Comparison of ENCODE assay signal across 9 mouse cellular contexts in the genomic region with DNA sequence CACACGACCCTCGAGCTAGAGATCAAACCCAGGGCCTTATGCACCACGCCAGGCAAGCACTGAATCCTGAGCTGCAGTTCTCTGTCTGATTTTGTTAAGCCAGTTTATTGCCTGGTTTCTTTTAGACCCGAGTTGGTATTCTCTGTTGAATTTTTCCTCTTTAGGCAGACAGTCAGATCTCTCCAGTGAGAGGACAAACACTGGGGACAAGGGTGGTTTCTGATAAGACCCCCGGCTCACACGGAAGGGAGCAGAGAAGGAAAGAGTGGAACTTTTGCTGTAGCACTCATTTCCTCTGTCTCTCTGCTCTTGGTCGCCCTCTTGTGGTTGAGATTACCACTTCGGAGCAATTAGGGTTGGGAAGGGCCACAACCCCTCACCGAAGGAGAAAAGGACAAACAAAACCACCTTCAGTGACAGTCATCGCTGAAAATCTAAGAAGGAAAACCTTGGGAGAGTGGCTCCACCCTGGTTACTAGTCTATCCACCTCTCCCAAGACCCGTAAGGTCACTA. TPM values are rescaled to one million over a fixed set of nuclear protein-coding genes. Genes with fewer than 3 reads are reported as not detected.
DNase-seq lines count a peak whose midpoint lies in the region; ATAC-seq and TF ChIP-seq lines count a peak whose summit lies in the region.
"Had no signal": no experiment of that assay in that cellular context is flagged by ENCODE, and none has a peak within 500 bp of the region (broad histone marks: within the 10 kb centered on the region; RNA-seq: fewer than 3 reads in every experiment).

No protein-coding gene starts in this region.

- H3K9me3 ChIP-seq in forebrain, embryonic 14.5 days (replicated peaks; ENCODE audit: control insufficient read depth, low read length) = no peaks in the 10 kb centered on the region
- no peaks in the 10 kb centered on the region for H3K9me3 ChIP-seq in forebrain, embryonic 16.5 days (ENCODE audit: control insufficient read depth, low read length)

- no peak overlapping the region for H3K27ac ChIP-seq in forebrain, embryonic 14.5 days (ENCODE audit: low read depth, low read length)
- H3K27ac ChIP-seq in forebrain, embryonic 16.5 days (ENCODE audit: low read length) = no peak overlapping the region
- H3K27ac ChIP-seq in spleen, adult 2 months (ENCODE audit: insufficient read depth, low read length) = no peak overlapping the region

- no peak overlapping the region for H3K4me2 ChIP-seq in forebrain, embryonic 14.5 days (ENCODE audit: low read length)
- no peak overlapping the region for H3K4me2 ChIP-seq in forebrain, embryonic 16.5 days (ENCODE audit: low read length)

- no peaks in the 10 kb centered on the region for H3K4me1 ChIP-seq in forebrain, embryonic 14.5 days (ENCODE audit: control insufficient read depth, insufficient read depth, low read length)
- H3K4me1 ChIP-seq in forebrain, embryonic 16.5 days (replicated peaks; ENCODE audit: control insufficient read depth, insufficient read depth, low read length) = no peaks in the 10 kb centered on the region
- H3K4me1 ChIP-seq in spleen, adult 2 months (ENCODE audit: control insufficient read depth, insufficient read depth, insufficient read length) = no peaks in the 10 kb centered on the region

- peak; percentile 66 for DNase-seq in forebrain, embryonic 14.5 days (ENCODE audit: low spot score)
- peak; percentile 45 for DNase-seq in cerebellum, adult 8-10 months
- DNase-seq in heart, adult 18-20 months = peak; percentile 21 to 87
- DNase-seq in kidney, postnatal 4 days = peak; percentile 80 to 81
- peak; percentile 78 for DNase-seq in lung, postnatal 10 days
- DNase-seq in spleen, adult 2 months (ENCODE audit: low read depth in 1 of 2, low spot score in 2 of 2) = peak; percentile 7 to 48

- no peak overlapping the region for H3K9ac ChIP-seq in forebrain, embryonic 14.5 days (ENCODE audit: low read length)
- no peak overlapping the region for H3K9ac ChIP-seq in forebrain, embryonic 16.5 days (replicated peaks; ENCODE audit: low read depth, low read length)

- H3K36me3 ChIP-seq in forebrain, embryonic 14.5 days (ENCODE audit: control insufficient read depth, insufficient read depth, low read length) = no peaks in the 10 kb centered on the region
- H3K36me3 ChIP-seq in forebrain, embryonic 16.5 days (ENCODE audit: control insufficient read depth, insufficient read depth) = no peaks in the 10 kb centered on the region
- no peaks in the 10 kb centered on the region for H3K36me3 ChIP-seq in spleen, adult 2 months (ENCODE audit: control insufficient read depth, insufficient read depth, low read length)

- peak; percentile 46; the same call in 1 of the 2 replicates for ATAC-seq in forebrain, embryonic 14.5 days
- ATAC-seq in forebrain, embryonic 16.5 days = no peak
- peak; percentile 49 for ATAC-seq in CD4-positive, CD25-positive, alpha-beta regulatory T cell, adult 4 months

- H3K27me3 ChIP-seq in forebrain, embryonic 14.5 days (replicated peaks; ENCODE audit: control insufficient read depth, insufficient read depth, low read length) = peaks cover 4% of the 10 kb centered on the region; the same call in 1 of the 2 replicates
- no peaks in the 10 kb centered on the region for H3K27me3 ChIP-seq in forebrain, embryonic 16.5 days (replicated peaks; ENCODE audit: control insufficient read depth, insufficient read depth, low read length)
- H3K27me3 ChIP-seq in spleen, adult 2 months (ENCODE audit: control insufficient read depth, insufficient read depth, low read length) = no peaks in the 10 kb centered on the region

- TF ChIP-seq POLR2A in spleen, adult 2 months (IDR thresholded peaks at IDR 0.05; ENCODE audit: low read depth, low read length) = no peak

- TF ChIP-seq CTCF in spleen, adult 2 months (IDR thresholded peaks at IDR 0.05; ENCODE audit: extremely low read depth, insufficient read depth, insufficient read length, insufficient replicate concordance) = peak; percentile 50; the same call in 1 of the 2 replicates

- 11% methylated on average over 11 of the region's 11 CpGs for WGBS in forebrain, embryonic 14.5 days
- 5% methylated on average over 11 of the region's 11 CpGs for WGBS in forebrain, embryonic 16.5 days
- 11% methylated on average over 11 of the region's 11 CpGs for WGBS in spleen, adult 2 months

- H3K4me3 ChIP-seq in forebrain, embryonic 14.5 days (ENCODE audit: low read depth, low read length) = no peak overlapping the region
- H3K4me3 ChIP-seq in forebrain, embryonic 16.5 days (replicated peaks; ENCODE audit: low read length) = no peak overlapping the region
- no peak overlapping the region for H3K4me3 ChIP-seq in spleen, adult 2 months (ENCODE audit: extremely low read depth, insufficient read depth, insufficient read length)

RNA-seq across cellular contexts. Expression of a gene that starts 7.4 kb away (rescaled TPM):
- polyA plus RNA-seq in forebrain, embryonic 14.5 days (2014; fragmentation: Nextera tagmentation; extraction: Ambion mirVana) = not detected in 2 replicates
- 0.24 TPM in 2 replicates for polyA plus RNA-seq in forebrain, embryonic 16.5 days (2015; fragmentation: Nextera tagmentation; extraction: Ambion mirVana)
- not detected for polyA plus RNA-seq in CD4-positive, CD25-positive, alpha-beta regulatory T cell, adult 4 months (2017; shearing (Covaris generic))
- total RNA-seq in heart, adult 18-20 months (2021) = under 1 TPM in 1 of 2 experiments, not detected in 1; 0.77 TPM
- 0.14 TPM in 1 of 2 replicates, not detected in the other for polyA plus RNA-seq in spleen, adult 2 months (2012; rRNA removed)
- total RNA-seq: left cerebral cortex, postnatal 14 days had no signal

RNA-seq across cellular contexts. Expression of a gene that starts 12.2 kb away (rescaled TPM):
- polyA plus RNA-seq in forebrain, embryonic 14.5 days (2014; fragmentation: Nextera tagmentation; extraction: Ambion mirVana) = not detected in 2 replicates
- 0.18 TPM in 1 of 2 replicates, not detected in the other for polyA plus RNA-seq in forebrain, embryonic 16.5 days (2015; fragmentation: Nextera tagmentation; extraction: Ambion mirVana)
- polyA plus RNA-seq in CD4-positive, CD25-positive, alpha-beta regulatory T cell, adult 4 months (2017; shearing (Covaris generic)) = not detected
- not detected for total RNA-seq in heart, adult 18-20 months (2021)
- polyA plus RNA-seq in spleen, adult 2 months (2012; rRNA removed) = not detected in 2 replicates
- total RNA-seq: left cerebral cortex, postnatal 14 days had no signal

RNA-seq across cellular contexts. Expression of a gene that starts 25.4 kb away (rescaled TPM):
- 63.5 and 76.4 TPM in 2 replicates for polyA plus RNA-seq in forebrain, embryonic 14.5 days (2014; fragmentation: Nextera tagmentation; extraction: Ambion mirVana)
- 63.1 and 79.0 TPM in 2 replicates for polyA plus RNA-seq in forebrain, embryonic 16.5 days (2015; fragmentation: Nextera tagmentation; extraction: Ambion mirVana)
- 10 to 100 TPM; 78.1 to 88.1 TPM for polyA plus RNA-seq in CD4-positive, CD25-positive, alpha-beta regulatory T cell, adult 4 months (2017; shearing (Covaris generic))
- 100 to 1,000 TPM in 1 of 2 experiments, 10 to 100 TPM in 1; 82.1 to 106 TPM for total RNA-seq in heart, adult 18-20 months (2021)
- 71.3 and 71.7 TPM in 2 replicates for polyA plus RNA-seq in spleen, adult 2 months (2012; rRNA removed)

RNA-seq across cellular contexts. Expression of a gene that starts 39.2 kb away (rescaled TPM):
- polyA plus RNA-seq in forebrain, embryonic 14.5 days (2014; fragmentation: Nextera tagmentation; extraction: Ambion mirVana) = not detected in 2 replicates
- polyA plus RNA-seq in forebrain, embryonic 16.5 days (2015; fragmentation: Nextera tagmentation; extraction: Ambion mirVana) = not detected in 2 replicates
- polyA plus RNA-seq in CD4-positive, CD25-positive, alpha-beta regulatory T cell, adult 4 months (2017; shearing (Covaris generic)) = under 1 TPM in 1 of 2 experiments, not detected in 1; 0.43 TPM
- total RNA-seq in heart, adult 18-20 months (2021) = not detected
- not detected in 2 replicates for polyA plus RNA-seq in spleen, adult 2 months (2012; rRNA removed)
- total RNA-seq: left cerebral cortex, postnatal 14 days had no signal

RNA-seq across cellular contexts. Expression of a gene that starts 44.6 kb away (rescaled TPM):
- 78.5 and 85.9 TPM in 2 replicates for polyA plus RNA-seq in forebrain, embryonic 14.5 days (2014; fragmentation: Nextera tagmentation; extraction: Ambion mirVana)
- polyA plus RNA-seq in forebrain, embryonic 16.5 days (2015; fragmentation: Nextera tagmentation; extraction: Ambion mirVana) = 97.5 and 123 TPM in 2 replicates
- 10 to 100 TPM; 31.0 to 32.7 TPM for polyA plus RNA-seq in CD4-positive, CD25-positive, alpha-beta regulatory T cell, adult 4 months (2017; shearing (Covaris generic))
- total RNA-seq in heart, adult 18-20 months (2021) = 10 to 100 TPM; 21.4 to 22.7 TPM
- 12.7 and 16.1 TPM in 2 replicates for polyA plus RNA-seq in spleen, adult 2 months (2012; rRNA removed)

Comparison
In these comparisons a context has a peak if more than half of its experiments do, and no peak if none do; other contexts are left out.
1. DNase-seq: peak in every context shown above with its lines; median percentile 80 in kidney, postnatal 4 days; 78 in lung, postnatal 10 days; 66 in forebrain, embryonic 14.5 days; 54 in heart, adult 18-20 months; 45 in cerebellum, adult 8-10 months; 28 in spleen, adult 2 months.